Mouse (Mus musculus): ENCODE measurements at regions not wholly inside any gene's neighbourhood (a gene's known extent, or its start where the extent isn't known, plus 50 kb on each side); places are given as distances from the start of the nearest gene placed in this dataset.

GRCm38 (mm10) chr12:56275556-56276242, 70.0 kb downstream of the Mbip start:
- peak; percentile 30 to 47 for DNase-seq (ENCODE audit: low spot score in 2 of 2)

GRCm38 (mm10) chr12:56265049-56265448, 80.6 kb downstream of the Mbip start:
- DNase-seq (ENCODE audit: low spot score in 2 of 2), result no peak

- no peak for DNase-seq (ENCODE audit: low spot score in 2 of 2)
These were observed 84.2 kb downstream of the Mbip start for GRCm38 (mm10) chr12:56261471-56261870.

GRCm38 (mm10) chr12:56258401-56259050, 87.2 kb downstream of the Mbip start:
- peak in 1 of 2 experiments; percentile 36 for DNase-seq (ENCODE audit: low spot score in 2 of 2)

- no peak for DNase-seq (ENCODE audit: low spot score in 2 of 2)
These were observed 89.3 kb downstream of the Mbip start for GRCm38 (mm10) chr12:56256243-56256881.

GRCm38 (mm10) chr12:56252612-56253444, 92.9 kb downstream of the Mbip start:
- no peak for DNase-seq (ENCODE audit: low spot score in 2 of 2)

- DNase-seq (ENCODE audit: low spot score in 2 of 2), result no peak
These were observed 95.4 kb downstream of the Mbip start for GRCm38 (mm10) chr12:56250262-56250661.

- DNase-seq (ENCODE audit: low spot score in 2 of 2), result no peak
These were observed 99.3 kb downstream of the Mbip start for GRCm38 (mm10) chr12:56246406-56246805.

GRCm38 (mm10) chr12:56242803-56243202, 102.9 kb downstream of the Mbip start:
- DNase-seq (ENCODE audit: low spot score in 2 of 2), result no peak

GRCm38 (mm10) chr12:56241735-56242134, 104.0 kb downstream of the Mbip start:
- peak in 1 of 2 experiments; percentile 22 for DNase-seq (ENCODE audit: low spot score in 2 of 2)

- no peak for DNase-seq (ENCODE audit: low spot score in 2 of 2)
These were observed 105.5 kb downstream of the Mbip start for GRCm38 (mm10) chr12:56240206-56240605.

- DNase-seq (ENCODE audit: low spot score in 2 of 2), result peak in 1 of 2 experiments; percentile 26
These were observed 111.1 kb downstream of the Mbip start for GRCm38 (mm10) chr12:56234571-56234970.

GRCm38 (mm10) chr12:56233209-56233608, 112.5 kb downstream of the Mbip start:
- no peak for DNase-seq (ENCODE audit: low spot score in 2 of 2)

GRCm38 (mm10) chr12:56224142-56224895, 121.4 kb downstream of the Mbip start:
- DNase-seq (ENCODE audit: low spot score in 2 of 2), result no peak

GRCm38 (mm10) chr12:56193524-56193923, 152.2 kb downstream of the Mbip start:
- no peak for DNase-seq (ENCODE audit: low spot score in 2 of 2)

- no peak for DNase-seq (ENCODE audit: low spot score in 2 of 2)
These were observed 156.1 kb downstream of the Mbip start for GRCm38 (mm10) chr12:56189562-56189961.

GRCm38 (mm10) chr12:56160736-56161135, 185.0 kb downstream of the Mbip start:
- no peak for DNase-seq (ENCODE audit: low spot score in 2 of 2)

- DNase-seq (ENCODE audit: low spot score in 2 of 2), result no peak
These were observed 201.3 kb downstream of the Mbip start for GRCm38 (mm10) chr12:56144359-56144758.

- DNase-seq (ENCODE audit: low spot score in 2 of 2), result no peak
These were observed 201.9 kb downstream of the Mbip start for GRCm38 (mm10) chr12:56143789-56144188.

- DNase-seq (ENCODE audit: low spot score in 2 of 2), result no peak
These were observed 231.2 kb downstream of the Mbip start for GRCm38 (mm10) chr12:56114446-56114845.

- no peak for DNase-seq (ENCODE audit: low spot score in 2 of 2)
These were observed 245.3 kb downstream of the Brms1l start for GRCm38 (mm10) chr12:56081406-56081805.
